Mouse (Mus musculus): ENCODE measurements around the gene Rdh16f2. TPM values are rescaled to one million over a fixed set of nuclear protein-coding genes. Genes with fewer than 3 reads are reported as not detected.

Rdh16f2 gene
- 0.13 TPM in 1 of 2 replicates, not detected in the other for polyA plus RNA-seq (2012; rRNA removed; ENCODE audit: low replicate concordance)

GRCm38 (mm10) chr10:127866232-127866631 lies at the start of gene Rdh16f2:
Gene Rdh16f2, plus strand, starts transcription at chr10:127866474.

GRCm38 (mm10) chr10:127849628-127850027 lies 16.6 kb upstream of the Rdh16f2 start, which contains the start of gene Rdh19:
Gene Rdh19, plus strand, starts transcription at chr10:127849928.

DNA sequence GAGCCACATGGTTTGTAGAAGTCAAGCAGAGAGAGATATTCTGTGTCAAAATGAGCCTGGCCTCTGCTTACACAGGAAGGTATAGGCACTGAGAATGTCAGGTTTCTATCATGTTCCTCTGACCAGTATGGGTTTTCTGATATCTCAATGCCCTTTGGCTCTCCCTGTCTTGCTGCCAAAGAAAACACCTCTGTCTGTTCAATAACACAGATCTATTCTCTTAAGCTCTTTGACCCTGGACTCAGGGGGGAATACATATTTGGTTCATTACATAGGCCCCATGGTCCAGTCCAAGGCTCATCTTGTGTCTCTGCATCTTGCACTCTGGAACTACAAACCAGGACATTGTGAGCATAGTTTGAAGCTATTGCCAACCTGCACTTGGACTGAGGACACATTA lies 22.3 kb downstream of the Rdh16f2 start, which contains the start of gene Rdh7:
Rdh7 (minus strand) TSS at position 213 of the 400 bp plus-strand sequence.

GRCm38 (mm10) chr10:127898218-127898617 lies 31.9 kb downstream of the Rdh16f2 start, which contains the start of gene Sdr9c7:
Gene Sdr9c7, plus strand, starts transcription at chr10:127898518.

Other genes with a start within 250 kb of the Rdh16f2 start
- 237 and 318 TPM in 2 replicates for gene Lrp1, start 245.3 kb upstream of the Rdh16f2 start, polyA plus RNA-seq (2012; rRNA removed; ENCODE audit: low replicate concordance)
- 111 and 133 TPM in 2 replicates for gene Stat6, start 223.5 kb upstream of the Rdh16f2 start, polyA plus RNA-seq (2012; rRNA removed; ENCODE audit: low replicate concordance)
- gene Nemp1, start 199.6 kb upstream of the Rdh16f2 start, polyA plus RNA-seq (2012; rRNA removed; ENCODE audit: low replicate concordance), result 2.8 and 5.3 TPM in 2 replicates
- 15.5 and 48.9 TPM in 2 replicates for gene Nab2, start 197.9 kb upstream of the Rdh16f2 start, polyA plus RNA-seq (2012; rRNA removed; ENCODE audit: low replicate concordance)
- 0.10 and 0.33 TPM in 2 replicates for gene Myo1a, start 161.3 kb upstream of the Rdh16f2 start, polyA plus RNA-seq (2012; rRNA removed; ENCODE audit: low replicate concordance)
- gene Tac2, start 142.0 kb upstream of the Rdh16f2 start, polyA plus RNA-seq (2012; rRNA removed; ENCODE audit: low replicate concordance), result 0.35 TPM in 1 of 2 replicates, not detected in the other
- 5.9 and 12.6 TPM in 2 replicates for gene Zbtb39, start 126.9 kb upstream of the Rdh16f2 start, polyA plus RNA-seq (2012; rRNA removed; ENCODE audit: low replicate concordance)
- gene Gpr182, start 114.7 kb upstream of the Rdh16f2 start, polyA plus RNA-seq (2012; rRNA removed; ENCODE audit: low replicate concordance), result 2.8 and 13.7 TPM in 2 replicates
- gene Rdh1, start 106.8 kb upstream of the Rdh16f2 start, polyA plus RNA-seq (2012; rRNA removed; ENCODE audit: low replicate concordance), result 0.03 and 3.0 TPM in 2 replicates
- gene Rdh16f1, start 106.7 kb upstream of the Rdh16f2 start, polyA plus RNA-seq (2012; rRNA removed; ENCODE audit: low replicate concordance), result 4.2 TPM in 1 of 2 replicates, not detected in the other
- gene Rdh9, start 90.1 kb upstream of the Rdh16f2 start, polyA plus RNA-seq (2012; rRNA removed; ENCODE audit: low replicate concordance), result 0.11 TPM in 1 of 2 replicates, not detected in the other
- 0.12 TPM in 1 of 2 replicates, not detected in the other for gene Rdh16, start 65.3 kb upstream of the Rdh16f2 start, polyA plus RNA-seq (2012; rRNA removed; ENCODE audit: low replicate concordance)
- gene Rdh19, start 16.5 kb upstream of the Rdh16f2 start, polyA plus RNA-seq (2012; rRNA removed; ENCODE audit: low replicate concordance), result not detected in 2 replicates
- 0.58 TPM in 1 of 2 replicates, not detected in the other for gene Rdh7, start 22.3 kb downstream of the Rdh16f2 start, polyA plus RNA-seq (2012; rRNA removed; ENCODE audit: low replicate concordance)
- gene Sdr9c7, start 32.0 kb downstream of the Rdh16f2 start, polyA plus RNA-seq (2012; rRNA removed; ENCODE audit: low replicate concordance), result not detected in 2 replicates
- gene Hsd17b6, start 141.1 kb downstream of the Rdh16f2 start, polyA plus RNA-seq (2012; rRNA removed; ENCODE audit: low replicate concordance), result not detected in 2 replicates
- gene Prim1, start 148.7 kb downstream of the Rdh16f2 start, polyA plus RNA-seq (2012; rRNA removed; ENCODE audit: low replicate concordance), result 1.9 and 7.3 TPM in 2 replicates
- gene Naca, start 169.1 kb downstream of the Rdh16f2 start, polyA plus RNA-seq (2012; rRNA removed; ENCODE audit: low replicate concordance), result 174 and 241 TPM in 2 replicates
- gene Ptges3, start 192.5 kb downstream of the Rdh16f2 start, polyA plus RNA-seq (2012; rRNA removed; ENCODE audit: low replicate concordance), result 20.8 and 56.6 TPM in 2 replicates
- 3,191 and 5,020 TPM in 2 replicates for gene Atp5b, start 216.8 kb downstream of the Rdh16f2 start, polyA plus RNA-seq (2012; rRNA removed; ENCODE audit: low replicate concordance)
- 30.0 and 38.7 TPM in 2 replicates for gene Baz2a, start 225.1 kb downstream of the Rdh16f2 start, polyA plus RNA-seq (2012; rRNA removed; ENCODE audit: low replicate concordance)